Mouse (Mus musculus): Measurements from ENCODE around the gene Trim13. TPM values are rescaled to one million over a fixed set of nuclear protein-coding genes. Genes with fewer than 3 reads are reported as not detected.

The Trim13 gene
- 27.1 TPM for polyA plus RNA-seq (2014; fragmentation: Illumina TruSeq; extraction: RNeasy Lipid Tissue Mini Kit (QIAGEN cat#74804); ENCODE audit: low read depth, low replicate concordance)

GRCm38 (mm10) chr14:61597968-61598367 is at the start of gene Trim13:
Gene Trim13 (plus strand): TSS chr14:61598247.

GRCm38 (mm10) chr14:61556289-61557147 is 41.5 kb upstream of the Trim13 start, which contains the start of gene Spryd7:
Gene Spryd7 (minus strand): TSS chr14:61556886.

GRCm38 (mm10) chr14:61607157-61607556 is 9.1 kb downstream of the Trim13 start, which contains the start of gene Kcnrg:
Gene Kcnrg (plus strand): TSS chr14:61607457.

Other genes with a start within 250 kb of the Trim13 start
- 3.8 TPM for gene Ebpl, start 237.8 kb upstream of the Trim13 start, polyA plus RNA-seq (2014; fragmentation: Illumina TruSeq; extraction: RNeasy Lipid Tissue Mini Kit (QIAGEN cat#74804); ENCODE audit: low read depth, low replicate concordance)
- 143 TPM for gene Kpna3, start 158.4 kb upstream of the Trim13 start, polyA plus RNA-seq (2014; fragmentation: Illumina TruSeq; extraction: RNeasy Lipid Tissue Mini Kit (QIAGEN cat#74804); ENCODE audit: low read depth, low replicate concordance)
- gene Spryd7, start 41.4 kb upstream of the Trim13 start, polyA plus RNA-seq (2014; fragmentation: Illumina TruSeq; extraction: RNeasy Lipid Tissue Mini Kit (QIAGEN cat#74804); ENCODE audit: low read depth, low replicate concordance): 86.9 TPM
- not detected for gene Kcnrg, start 9.2 kb downstream of the Trim13 start, polyA plus RNA-seq (2014; fragmentation: Illumina TruSeq; extraction: RNeasy Lipid Tissue Mini Kit (QIAGEN cat#74804); ENCODE audit: low read depth, low replicate concordance)

Measured in adrenal gland, adult 10 weeks (tissue).